Mouse (Mus musculus) bone marrow macrophage, adult 2 months (primary cell): Measurements from ENCODE around the gene Hoxc8.

ENCODE experiments used
- CTCF ChIP-seq: IDR thresholded peaks from 2 replicates; pipeline ENCODE4 v1.5.1; 2012; ENCODE audit warnings: low read depth, mild to moderate bottlenecking, low read length, moderate library complexity
- POLR2A ChIP-seq: IDR thresholded peaks from 2 replicates; pipeline ENCODE4 v1.6.1; 2012; ENCODE audit warnings: mild to moderate bottlenecking, low read depth, low read length, borderline replicate concordance

- no peak for TF ChIP-seq CTCF
- TF ChIP-seq POLR2A, result no peak
Measured at GRCm38 (mm10) chr15:102966776-102967311, 23.6 kb upstream of the Hoxc8 start, which contains the start of gene Hoxc10.
